Mouse (Mus musculus): ENCODE measurements at regions not wholly inside any gene's neighbourhood (a gene's known extent, or its start where the extent isn't known, plus 50 kb on each side); places are given as distances from the start of the nearest gene placed in this dataset.

DNA sequence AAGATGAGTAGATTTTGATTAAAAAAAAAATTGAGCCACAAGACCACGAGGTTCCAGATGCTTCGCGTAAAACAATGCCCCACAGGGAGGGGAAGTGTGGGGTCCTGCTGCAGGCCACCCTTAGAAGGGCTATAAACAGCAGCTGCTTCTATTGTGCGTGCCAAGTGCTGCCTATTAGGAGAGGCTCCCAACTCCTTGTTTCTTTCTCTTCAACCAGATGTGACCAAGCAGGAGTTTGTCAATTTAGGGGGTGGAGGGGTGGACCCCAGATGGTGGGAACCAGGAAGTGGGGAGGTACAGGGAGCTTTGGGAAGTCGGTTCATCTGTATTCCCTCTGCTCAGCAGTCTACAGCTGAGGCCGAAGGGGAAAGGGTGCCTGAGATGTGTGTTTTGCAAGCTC, 718.9 kb upstream of the Car8 start:
- no peak overlapping the region; the same call in 1 of the 2 replicates for H3K27ac ChIP-seq (ENCODE audit: low read depth, low read length)
- peaks cover 4% of the 10 kb centered on the region for H3K4me1 ChIP-seq (replicated peaks; ENCODE audit: control insufficient read depth, insufficient read depth, low read length)
- peak; percentile 32; the same call in 1 of the 2 replicates for ATAC-seq (ENCODE audit: low FRiP score)
- no peak overlapping the region for H3K4me3 ChIP-seq (ENCODE audit: low read depth, low read length)
- no peaks in the 10 kb centered on the region for H3K36me3 ChIP-seq (ENCODE audit: control insufficient read depth, insufficient read depth, low read length)
- peak; percentile 36 for DNase-seq (ENCODE audit: low spot score)
- H3K27me3 ChIP-seq (ENCODE audit: control insufficient read depth, insufficient read depth, low read length), result no peaks in the 10 kb centered on the region
- H3K9ac ChIP-seq (ENCODE audit: low read depth, low read length), result no peak overlapping the region
- no peak overlapping the region for H3K4me2 ChIP-seq (replicated peaks; ENCODE audit: low read depth, low read length)
- no peaks in the 10 kb centered on the region for H3K9me3 ChIP-seq (ENCODE audit: control insufficient read depth, low read length)
- WGBS, result 17% methylated on average over 6 of the region's 6 CpGs

DNA sequence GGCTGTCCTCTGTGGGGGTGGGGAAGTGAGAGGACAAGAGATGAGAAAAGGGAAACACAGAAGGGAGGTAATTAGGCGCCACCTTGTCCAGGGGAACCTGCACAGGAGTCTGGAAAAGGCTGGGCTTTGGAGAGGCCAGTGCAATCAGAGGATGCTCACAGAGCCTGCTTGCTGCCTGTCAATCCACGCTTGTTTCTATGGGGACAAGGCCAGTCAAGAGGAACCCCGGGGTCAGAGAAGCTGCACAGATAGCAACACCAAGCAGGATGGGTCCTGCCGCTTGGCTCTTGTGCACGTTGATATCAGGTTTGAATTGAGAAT, 718.1 kb upstream of the Car8 start:
- Histone ChIP-seq H3K4me1 (replicated peaks; ENCODE audit: control insufficient read depth, insufficient read depth, low read length) (peaks cover 4% of the 10 kb centered on the region), H3K36me3 (ENCODE audit: control insufficient read depth, insufficient read depth, low read length) (no peaks in the 10 kb centered on the region), H3K9me3 (ENCODE audit: control insufficient read depth, low read length) (no peaks in the 10 kb centered on the region), H3K9ac (ENCODE audit: low read depth, low read length) (no peak overlapping the region), H3K27me3 (ENCODE audit: control insufficient read depth, insufficient read depth, low read length) (no peaks in the 10 kb centered on the region), H3K27ac (ENCODE audit: low read depth, low read length) (peak overlapping the region; percentile 54), H3K4me3 (ENCODE audit: low read depth, low read length) (no peak overlapping the region), H3K4me2 (replicated peaks; ENCODE audit: low read depth, low read length) (no peak overlapping the region)
- ATAC-seq (ENCODE audit: low FRiP score), result peak; percentile 50
- DNase-seq (ENCODE audit: low spot score), result no peak
- 35% methylated on average over 5 of the region's 5 CpGs for WGBS

DNA sequence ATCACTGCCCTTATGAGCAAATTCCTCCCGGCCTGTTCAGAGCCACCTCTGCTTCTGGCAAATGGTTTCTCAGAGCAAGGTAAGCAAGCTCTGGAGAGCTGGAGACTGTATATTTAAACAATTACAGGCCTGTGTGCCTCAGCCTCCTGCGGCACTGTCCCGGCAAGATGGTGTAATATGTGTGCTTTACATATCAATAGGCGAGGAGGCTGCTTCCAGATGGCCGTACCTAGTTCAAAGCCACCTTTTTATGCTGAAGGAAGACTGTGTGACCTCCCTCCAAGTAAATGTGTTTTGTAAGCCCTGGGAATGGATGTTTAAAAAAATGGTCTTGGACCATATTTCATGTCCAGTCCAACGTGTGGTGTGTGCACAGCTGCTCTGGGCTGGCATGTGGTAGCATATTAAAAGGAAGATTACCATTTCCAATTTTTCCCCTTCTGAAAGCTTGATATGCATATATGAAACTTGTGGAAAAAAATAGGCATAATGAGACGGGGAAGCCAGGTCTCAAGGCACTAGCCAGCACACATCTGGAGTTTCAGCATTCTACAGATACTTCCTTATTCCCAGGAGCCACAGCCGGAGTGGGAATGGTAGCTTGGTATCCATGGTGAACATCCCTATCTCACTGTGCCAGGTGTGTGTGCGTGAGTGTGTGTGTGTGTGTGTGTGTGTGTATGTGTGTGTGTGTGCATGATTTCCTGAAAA, 717.6 kb upstream of the Car8 start:
- Histone ChIP-seq H3K36me3 (ENCODE audit: control insufficient read depth, insufficient read depth, low read length) (no peaks in the 10 kb centered on the region), H3K4me3 (ENCODE audit: low read depth, low read length) (no peak overlapping the region), H3K4me1 (replicated peaks; ENCODE audit: control insufficient read depth, insufficient read depth, low read length) (peaks cover 4% of the 10 kb centered on the region), H3K9me3 (ENCODE audit: control insufficient read depth, low read length) (no peaks in the 10 kb centered on the region), H3K27me3 (ENCODE audit: control insufficient read depth, insufficient read depth, low read length) (no peaks in the 10 kb centered on the region), H3K27ac (ENCODE audit: low read depth, low read length) (peak overlapping the region; percentile 54), H3K4me2 (replicated peaks; ENCODE audit: low read depth, low read length) (no peak overlapping the region), H3K9ac (ENCODE audit: low read depth, low read length) (no peak overlapping the region)
- WGBS, result 45% methylated on average over 9 of the region's 9 CpGs
- ATAC-seq (ENCODE audit: low FRiP score) (peak; percentile 39), DNase-seq (ENCODE audit: low spot score) (peak; percentile 33)

DNA sequence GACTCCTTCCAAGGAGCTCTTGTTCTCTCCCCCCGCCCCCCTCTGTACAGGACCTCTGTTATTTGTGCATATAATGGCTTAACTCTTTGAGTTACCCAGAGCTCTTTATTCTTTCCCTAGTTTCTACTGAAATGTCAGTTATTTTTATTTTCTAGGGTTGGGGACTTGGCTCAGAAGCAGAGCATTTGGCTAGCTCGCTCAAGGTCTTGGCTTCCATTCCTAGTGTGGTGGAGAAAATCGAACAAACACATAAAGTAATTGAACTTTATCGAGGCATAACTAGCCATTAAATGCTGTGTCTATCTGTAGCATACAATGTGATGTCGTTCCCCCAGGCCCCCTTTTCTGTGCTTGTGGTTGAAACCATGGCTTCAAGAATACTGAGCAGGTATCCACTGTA, 716.5 kb upstream of the Car8 start:
- Histone ChIP-seq H3K4me1 (replicated peaks; ENCODE audit: control insufficient read depth, insufficient read depth, low read length) (peaks cover 4% of the 10 kb centered on the region), H3K27ac (ENCODE audit: low read depth, low read length) (no peak overlapping the region), H3K9me3 (ENCODE audit: control insufficient read depth, low read length) (no peaks in the 10 kb centered on the region), H3K4me3 (ENCODE audit: low read depth, low read length) (no peak overlapping the region), H3K4me2 (replicated peaks; ENCODE audit: low read depth, low read length) (no peak overlapping the region), H3K9ac (ENCODE audit: low read depth, low read length) (no peak overlapping the region), H3K36me3 (ENCODE audit: control insufficient read depth, insufficient read depth, low read length) (no peaks in the 10 kb centered on the region), H3K27me3 (ENCODE audit: control insufficient read depth, insufficient read depth, low read length) (no peaks in the 10 kb centered on the region)
- ATAC-seq (ENCODE audit: low FRiP score) (no peak), DNase-seq (ENCODE audit: low spot score) (no peak)
- 90% methylated on average over 5 of the region's 5 CpGs for WGBS

DNA sequence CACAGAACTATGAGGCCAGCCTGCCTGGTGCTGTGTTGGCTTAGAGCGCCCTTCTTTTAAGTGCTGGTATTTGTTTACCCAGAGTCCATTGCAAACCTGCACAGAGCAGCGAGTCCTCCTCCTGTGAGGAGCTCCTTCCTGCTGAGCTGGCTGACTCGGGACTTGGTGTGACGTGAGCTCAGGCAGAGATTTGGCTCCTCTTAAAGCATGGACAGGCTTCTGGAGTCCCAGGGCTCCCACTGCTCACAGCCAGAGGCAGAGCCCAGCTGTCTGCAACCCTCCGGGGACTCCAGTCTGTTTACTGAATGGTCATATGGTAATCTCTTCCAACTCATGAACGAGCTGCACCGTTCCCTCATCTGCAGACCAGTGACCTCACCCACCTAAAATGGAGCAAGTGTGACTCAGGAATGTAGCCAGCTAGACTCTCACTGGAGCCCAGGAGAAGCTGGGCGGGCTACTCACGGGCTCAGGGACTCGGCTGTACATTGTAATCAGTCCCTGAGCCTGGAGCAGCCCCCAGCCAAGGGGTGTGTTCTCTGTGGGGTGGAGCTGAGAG, 715.6 kb upstream of the Car8 start:
- Histone ChIP-seq H3K9ac (ENCODE audit: low read depth, low read length) (no peak overlapping the region), H3K4me3 (ENCODE audit: low read depth, low read length) (no peak overlapping the region), H3K4me1 (replicated peaks; ENCODE audit: control insufficient read depth, insufficient read depth, low read length) (peaks cover 4% of the 10 kb centered on the region), H3K4me2 (replicated peaks; ENCODE audit: low read depth, low read length) (no peak overlapping the region), H3K9me3 (ENCODE audit: control insufficient read depth, low read length) (no peaks in the 10 kb centered on the region), H3K36me3 (ENCODE audit: control insufficient read depth, insufficient read depth, low read length) (no peaks in the 10 kb centered on the region), H3K27ac (ENCODE audit: low read depth, low read length) (no peak overlapping the region), H3K27me3 (ENCODE audit: control insufficient read depth, insufficient read depth, low read length) (no peaks in the 10 kb centered on the region)
- 21% methylated on average over 10 of the region's 10 CpGs for WGBS
- peak; percentile 52 for DNase-seq (ENCODE audit: low spot score)
- peak; percentile 47 for ATAC-seq (ENCODE audit: low FRiP score)

DNA sequence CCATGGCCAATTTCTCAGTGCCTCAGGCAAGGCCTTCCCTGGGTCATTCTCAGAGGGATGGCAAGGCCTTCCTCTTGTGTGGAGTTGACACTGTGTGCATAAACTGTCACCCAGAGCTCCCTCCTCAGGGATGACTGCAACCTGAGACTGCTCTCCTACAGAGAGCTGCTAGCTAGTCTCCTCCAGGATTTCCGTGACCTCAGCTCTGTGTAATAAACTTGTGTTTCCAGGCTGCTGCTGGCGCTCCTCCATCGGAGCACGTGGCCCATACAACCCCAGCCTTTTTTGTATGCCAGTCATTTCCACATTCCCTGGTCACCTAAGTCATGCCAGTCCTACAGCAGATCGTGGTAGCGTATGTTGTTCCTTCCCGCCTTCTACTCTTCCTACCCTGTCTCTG, 714.3 kb upstream of the Car8 start:
- H3K27me3 ChIP-seq (ENCODE audit: control insufficient read depth, insufficient read depth, low read length), result no peaks in the 10 kb centered on the region
- no peaks in the 10 kb centered on the region for H3K9me3 ChIP-seq (ENCODE audit: control insufficient read depth, low read length)
- H3K4me3 ChIP-seq (ENCODE audit: low read depth, low read length), result no peak overlapping the region
- DNase-seq (ENCODE audit: low spot score) (no peak), ATAC-seq (ENCODE audit: low FRiP score) (no peak)
- no peak overlapping the region for H3K4me2 ChIP-seq (replicated peaks; ENCODE audit: low read depth, low read length)
- WGBS, result 90% methylated on average over 7 of the region's 7 CpGs
- peaks cover 3% of the 10 kb centered on the region for H3K4me1 ChIP-seq (replicated peaks; ENCODE audit: control insufficient read depth, insufficient read depth, low read length)
- no peak overlapping the region for H3K27ac ChIP-seq (ENCODE audit: low read depth, low read length)
- H3K36me3 ChIP-seq (ENCODE audit: control insufficient read depth, insufficient read depth, low read length), result no peaks in the 10 kb centered on the region
- no peak overlapping the region for H3K9ac ChIP-seq (ENCODE audit: low read depth, low read length)

DNA sequence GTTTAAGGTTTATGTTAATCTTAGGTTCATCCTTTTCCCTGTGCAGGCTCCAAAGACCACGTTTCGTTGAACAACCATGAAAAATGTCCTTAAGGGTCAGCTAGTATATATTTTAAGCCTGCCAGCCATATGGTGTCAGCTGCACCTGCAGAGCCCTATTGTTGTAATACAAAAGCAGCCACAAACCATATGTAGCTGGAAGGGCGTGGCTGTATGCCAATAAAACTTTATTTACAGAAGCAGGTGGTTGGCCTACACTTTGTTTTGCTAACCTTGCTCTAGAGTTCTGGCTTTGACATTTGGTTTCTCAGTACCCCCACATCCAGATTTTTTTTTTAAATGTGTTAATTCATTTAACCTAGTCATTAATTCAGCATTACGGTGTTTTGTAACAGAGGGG, 711.1 kb upstream of the Car8 start:
- no peak overlapping the region for H3K9ac ChIP-seq (ENCODE audit: low read depth, low read length)
- no peak overlapping the region for H3K4me3 ChIP-seq (ENCODE audit: low read depth, low read length)
- H3K4me1 ChIP-seq (replicated peaks; ENCODE audit: control insufficient read depth, insufficient read depth, low read length), result no peaks in the 10 kb centered on the region; the same call in none of the 2 replicates
- no peak for ATAC-seq (ENCODE audit: low FRiP score)
- WGBS, result 70% methylated on average over 4 of the region's 4 CpGs
- H3K27ac ChIP-seq (ENCODE audit: low read depth, low read length), result no peak overlapping the region
- no peak overlapping the region for H3K4me2 ChIP-seq (replicated peaks; ENCODE audit: low read depth, low read length)
- H3K27me3 ChIP-seq (ENCODE audit: control insufficient read depth, insufficient read depth, low read length), result no peaks in the 10 kb centered on the region
- H3K36me3 ChIP-seq (ENCODE audit: control insufficient read depth, insufficient read depth, low read length), result no peaks in the 10 kb centered on the region
- DNase-seq (ENCODE audit: low spot score), result no peak
- H3K9me3 ChIP-seq (ENCODE audit: control insufficient read depth, low read length), result no peaks in the 10 kb centered on the region

DNA sequence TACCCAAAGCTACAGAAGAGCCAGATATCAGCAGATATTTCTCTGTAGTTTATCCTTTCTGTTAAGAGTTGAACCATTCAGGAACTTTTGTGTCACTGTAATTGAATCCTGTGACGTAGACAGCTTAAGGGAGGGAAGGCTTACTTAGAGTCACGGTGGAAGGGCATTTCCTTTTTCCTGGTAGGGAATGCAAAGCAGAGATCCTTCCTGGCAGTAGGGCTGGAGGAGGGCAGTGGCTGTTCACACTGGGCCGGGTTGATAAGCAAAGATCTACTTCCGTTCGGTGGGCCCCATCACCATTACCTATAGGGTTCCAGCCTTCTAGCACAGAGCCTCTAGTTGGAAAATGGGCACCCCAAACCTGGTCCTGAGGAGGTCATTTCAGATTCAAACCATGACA, 710.7 kb upstream of the Car8 start:
- DNase-seq (ENCODE audit: low spot score), result no peak
- no peak overlapping the region for H3K27ac ChIP-seq (ENCODE audit: low read depth, low read length)
- ATAC-seq (ENCODE audit: low FRiP score), result no peak
- H3K4me1 ChIP-seq (replicated peaks; ENCODE audit: control insufficient read depth, insufficient read depth, low read length), result no peaks in the 10 kb centered on the region; the same call in none of the 2 replicates
- H3K9ac ChIP-seq (ENCODE audit: low read depth, low read length), result no peak overlapping the region
- H3K4me3 ChIP-seq (ENCODE audit: low read depth, low read length), result no peak overlapping the region
- no peak overlapping the region for H3K4me2 ChIP-seq (replicated peaks; ENCODE audit: low read depth, low read length)
- H3K36me3 ChIP-seq (ENCODE audit: control insufficient read depth, insufficient read depth, low read length), result no peaks in the 10 kb centered on the region
- H3K27me3 ChIP-seq (ENCODE audit: control insufficient read depth, insufficient read depth, low read length), result no peaks in the 10 kb centered on the region
- H3K9me3 ChIP-seq (ENCODE audit: control insufficient read depth, low read length), result no peaks in the 10 kb centered on the region
- 73% methylated on average over 5 of the region's 5 CpGs for WGBS

DNA sequence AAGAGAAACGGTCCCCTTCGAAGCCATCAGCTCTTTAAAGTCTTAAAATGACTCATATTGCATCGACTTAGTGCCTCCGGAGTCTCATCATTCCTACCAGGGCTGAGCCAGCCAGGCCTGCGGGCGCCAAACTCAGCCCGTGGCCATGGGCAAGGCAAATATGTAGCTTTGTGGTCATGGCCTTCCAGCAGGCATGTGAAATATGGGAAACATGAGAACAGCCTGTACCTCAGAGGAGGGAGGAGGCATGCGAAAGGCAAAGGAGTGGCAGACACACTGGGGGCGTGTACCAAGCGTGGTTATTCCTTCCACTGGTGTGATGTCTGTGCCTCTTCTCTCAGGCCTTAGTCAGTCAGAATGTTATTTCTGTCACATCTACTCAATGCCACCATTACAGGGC, 706.3 kb upstream of the Car8 start:
- DNase-seq (ENCODE audit: low spot score) (no peak), ATAC-seq (ENCODE audit: low FRiP score) (no peak)
- no peak overlapping the region for H3K4me3 ChIP-seq (ENCODE audit: low read depth, low read length)
- H3K27me3 ChIP-seq (ENCODE audit: control insufficient read depth, insufficient read depth, low read length), result no peaks in the 10 kb centered on the region
- H3K36me3 ChIP-seq (ENCODE audit: control insufficient read depth, insufficient read depth, low read length), result no peaks in the 10 kb centered on the region
- H3K9me3 ChIP-seq (ENCODE audit: control insufficient read depth, low read length), result no peaks in the 10 kb centered on the region
- H3K9ac ChIP-seq (ENCODE audit: low read depth, low read length), result no peak overlapping the region
- WGBS, result 94% methylated on average over 10 of the region's 10 CpGs
- H3K27ac ChIP-seq (ENCODE audit: low read depth, low read length), result no peak overlapping the region
- H3K4me2 ChIP-seq (replicated peaks; ENCODE audit: low read depth, low read length), result no peak overlapping the region
- no peaks in the 10 kb centered on the region for H3K4me1 ChIP-seq (replicated peaks; ENCODE audit: control insufficient read depth, insufficient read depth, low read length)
